Mouse (Mus musculus) Patski (cell line): Measurements from ENCODE around the gene Pax7. TPM values are rescaled to one million over a fixed set of nuclear protein-coding genes. Genes with fewer than 3 reads are reported as not detected.

ENCODE experiments used
- ATAC-seq: fragments of 100-300 bp; one replicate; pipeline ENCODE4 v1.8.0; 2021
- CTCF ChIA-PET: fragments of 350-600 bp; sonication (Branson Sonifier 250); formaldehyde crosslinking; loops from one replicate; lab custom pipeline; 2022; ENCODE audit warnings: inconsistent platforms; lab: Charles Lee
- POLR2A ChIA-PET: fragments of 350-600 bp; sonication (Branson Sonifier 250); formaldehyde crosslinking; loops from one replicate; lab custom pipeline; 2022; ENCODE audit warnings: antibody characterized with exemption, inconsistent platforms; lab: Charles Lee
- DNase-seq: peaks from one replicate; pipeline ENCODE4 v3.0.0-alpha.2; 2011; ENCODE audit warnings: low read depth, low spot score
- H3K27me3 ChIP-seq: fragments of 371-371 bp; one replicate; pipeline ENCODE4 v1.5.1; 2021
- CTCF ChIP-seq: fragments of 100-300 bp; IDR thresholded peaks from one replicate; pipeline ENCODE4 v1.5.1; 2021
- in situ Hi-C: fragments of 300-500 bp; cut with MboI; formaldehyde crosslinking; loops from 3 replicates; pipeline ENCODE4 v1.11.1; 2018; ENCODE audit warnings: low pct_unique_long_range_greater_than_20kb, mixed read lengths
- polyA plus RNA-seq: library from polyadenylated mRNA; unstranded; gene quantifications from one replicate; pipeline ENCODE4 v1.2.3, GENCODE M21; 2021

Gene Pax7
- polyA plus RNA-seq, 1 experiment from 2014 or later: not detected

DNA sequence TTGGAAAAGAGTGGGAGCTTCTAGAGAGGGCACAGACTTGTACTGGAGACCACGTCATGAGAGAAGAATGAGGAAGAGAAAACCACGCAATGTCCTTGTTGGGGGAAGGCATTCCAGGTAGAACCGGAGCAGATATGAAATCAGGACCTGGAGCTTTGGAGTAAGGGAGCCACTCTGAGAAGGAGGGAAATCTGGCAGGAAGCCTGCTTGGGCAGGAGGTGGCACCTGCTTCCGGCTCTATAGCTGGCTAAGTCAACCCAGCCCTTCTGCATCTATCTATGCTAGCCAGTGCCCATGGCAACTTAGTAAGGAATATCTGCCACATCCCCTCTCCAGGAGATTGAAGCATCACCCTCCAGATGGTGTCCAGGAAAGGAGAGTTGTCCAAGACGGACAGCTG is 127.3 kb downstream of the Pax7 start:
- CTCF ChIA-PET: interaction anchor here (0.8 kb wide), 1 partner anchor 10 kb away, joined by 3 read pairs; no protein-coding TSS in a partner anchor
- no peak for DNase-seq
- ATAC-seq: no peak
- in situ Hi-C loops: no loop called here
- no peaks in the 10 kb centered on the region for H3K27me3 ChIP-seq
- no peak for TF ChIP-seq CTCF
- POLR2A ChIA-PET: no interaction called here

GRCm38 (mm10) chr4:139703468-139703867 is 129.9 kb downstream of the Pax7 start:
- in situ Hi-C loops: no loop called here
- no peaks in the 10 kb centered on the region for H3K27me3 ChIP-seq
- DNase-seq (no peak), ATAC-seq (no peak)
- no peak for TF ChIP-seq CTCF
- CTCF ChIA-PET: no interaction called here
- POLR2A ChIA-PET: no interaction called here

DNA sequence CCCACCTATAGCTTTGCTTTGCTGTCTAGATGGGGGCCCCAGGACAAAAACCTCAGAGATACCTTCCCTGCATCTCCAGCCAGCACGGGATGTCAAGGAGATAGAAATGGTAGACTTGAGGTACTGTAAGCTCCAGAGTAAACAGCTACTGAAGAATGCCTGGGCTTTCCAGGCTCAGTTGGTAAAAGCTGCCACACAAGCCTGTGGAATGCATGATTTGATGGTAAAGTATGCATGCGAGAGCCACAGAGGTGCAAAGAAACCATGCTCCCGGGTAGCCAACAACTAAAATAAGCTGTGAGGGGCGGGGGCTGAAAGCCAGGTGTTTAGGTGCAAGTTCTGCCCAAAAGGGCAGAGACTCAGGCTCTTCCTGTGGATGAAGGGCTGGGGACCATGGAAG is 130.4 kb downstream of the Pax7 start:
- ChIA-PET POLR2A (no interaction called here), CTCF (no interaction called here)
- DNase-seq (peak; percentile 62), ATAC-seq (peak; percentile 77)
- in situ Hi-C loops: no loop called here
- TF ChIP-seq CTCF: no peak
- H3K27me3 ChIP-seq: no peaks in the 10 kb centered on the region

DNA sequence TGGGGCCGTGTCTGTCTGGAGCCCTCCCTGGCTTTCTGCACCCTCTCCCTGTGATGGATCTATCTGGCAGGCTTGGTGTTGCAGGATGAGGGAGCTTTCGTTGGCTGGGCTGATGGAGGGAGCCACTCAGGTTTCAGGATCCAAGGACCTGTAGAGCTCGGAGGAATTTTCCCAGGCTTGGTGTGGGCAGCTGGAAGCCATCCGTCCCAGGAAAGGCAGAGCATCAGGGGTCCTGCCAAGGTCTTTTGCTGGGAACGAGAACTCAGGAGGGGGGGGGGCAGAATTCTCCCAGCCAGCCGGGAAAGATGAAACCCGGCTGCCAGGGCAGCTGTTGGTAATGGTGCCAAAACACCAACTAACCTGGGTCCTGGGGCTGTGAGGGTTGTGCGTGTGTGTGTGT is 134.7 kb downstream of the Pax7 start:
- ATAC-seq (no peak), DNase-seq (no peak)
- ChIA-PET POLR2A (no interaction called here), CTCF (interaction anchor here (1.5 to 1.9 kb wide), 2 partner anchors 13 to 14 kb away, joined by 3 to 5 read pairs; no protein-coding TSS in a partner anchor)
- in situ Hi-C loops: loop anchor here (10.0 kb wide), 1 partner anchor 56 kb away; no protein-coding TSS in a partner anchor
- H3K27me3 ChIP-seq: no peaks in the 10 kb centered on the region
- TF ChIP-seq CTCF: no peak

DNA sequence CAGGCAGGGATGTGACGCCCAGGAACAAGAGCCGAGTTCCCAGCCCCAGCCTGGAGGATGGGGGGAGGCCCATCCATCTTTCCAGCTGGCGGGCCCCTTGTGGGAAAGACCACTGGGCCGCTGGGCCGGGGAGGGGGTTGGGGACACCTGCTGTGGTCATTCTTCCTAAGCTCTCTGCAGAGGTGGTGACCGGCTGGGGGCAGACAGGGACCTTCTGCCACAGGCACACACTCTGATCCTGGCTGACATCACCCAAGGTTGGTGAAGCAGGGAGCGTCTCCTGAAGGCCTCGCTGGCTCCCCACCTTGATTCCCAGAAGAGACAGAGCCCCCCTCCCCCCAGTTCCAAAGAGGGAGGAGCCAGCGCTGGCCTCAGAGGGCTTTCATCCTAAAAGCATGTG is 135.6 kb downstream of the Pax7 start:
- TF ChIP-seq CTCF: no peak
- DNase-seq (no peak), ATAC-seq (no peak)
- CTCF ChIA-PET: interaction anchor here (1.9 kb wide), 1 partner anchor 14 kb away, joined by 5 read pairs; no protein-coding TSS in a partner anchor
- POLR2A ChIA-PET: no interaction called here
- in situ Hi-C loops: loop anchor here (10.0 kb wide), 1 partner anchor 57 kb away; no protein-coding TSS in a partner anchor
- no peaks in the 10 kb centered on the region for H3K27me3 ChIP-seq

DNA sequence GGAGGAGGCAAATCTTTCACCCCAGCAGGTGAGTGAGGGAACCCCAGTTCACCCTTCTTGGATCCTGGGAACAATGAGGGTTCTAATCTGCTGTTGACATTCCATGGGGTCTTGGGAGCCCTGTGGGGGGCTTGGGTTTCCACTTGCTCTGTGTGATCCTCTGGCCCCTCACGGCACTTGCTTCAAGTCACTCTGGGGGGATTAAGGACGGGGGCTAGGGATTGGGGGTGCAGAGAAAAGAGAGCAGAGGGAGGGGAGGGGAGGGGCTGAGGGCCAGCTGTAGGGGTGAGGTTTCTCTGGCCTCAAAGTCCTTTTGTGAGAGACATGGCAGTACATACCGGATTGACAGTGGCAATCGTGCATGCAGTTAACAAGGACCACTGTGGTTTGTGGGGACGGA is 140.0 kb downstream of the Pax7 start:
- ChIA-PET POLR2A (no interaction called here), CTCF (no interaction called here)
- no peak for TF ChIP-seq CTCF
- no peak for ATAC-seq
- no peak for DNase-seq
- no peaks in the 10 kb centered on the region for H3K27me3 ChIP-seq
- in situ Hi-C loops: loop anchor here (10.0 kb wide), 1 partner anchor 61 kb away; no protein-coding TSS in a partner anchor

DNA sequence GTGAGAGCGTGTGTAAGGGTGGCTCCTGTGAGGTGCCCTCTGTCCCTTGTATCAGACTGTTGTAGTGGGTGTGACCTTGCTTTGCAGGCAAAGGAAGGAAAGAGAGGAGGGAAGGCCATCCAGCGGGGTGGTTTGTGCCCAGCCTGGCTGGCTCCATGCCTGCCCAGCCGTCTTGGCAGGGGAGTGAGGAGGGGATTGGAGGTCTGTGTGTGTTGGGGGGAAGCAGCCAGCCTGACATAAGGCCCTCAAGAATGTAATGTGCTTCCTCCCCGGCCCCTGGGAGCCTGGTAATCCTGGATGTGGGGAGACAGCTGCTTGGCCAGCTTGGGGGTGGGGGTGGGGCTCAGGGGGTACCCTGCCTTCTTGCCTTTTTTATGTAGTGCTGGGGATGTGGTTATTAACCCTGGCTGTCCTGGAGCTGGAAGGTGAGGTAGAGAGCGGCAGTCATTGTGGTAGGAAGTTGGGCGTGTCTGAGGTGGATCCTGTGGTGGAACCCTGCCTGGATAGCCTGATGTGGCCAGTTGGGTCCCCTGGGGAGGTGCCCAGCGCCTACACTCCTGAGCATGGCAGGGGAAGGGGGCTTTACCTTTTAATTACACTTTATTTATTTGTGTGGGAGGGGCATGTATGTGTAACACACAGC is 143.6 kb downstream of the Pax7 start:
- H3K27me3 ChIP-seq: no peaks in the 10 kb centered on the region
- in situ Hi-C loops: loop anchor here (10.0 kb wide), 1 partner anchor 65 kb away; no protein-coding TSS in a partner anchor
- DNase-seq: no peak
- ChIA-PET POLR2A (no interaction called here), CTCF (no interaction called here)
- ATAC-seq: no peak
- no peak for TF ChIP-seq CTCF

- ATAC-seq: no peak
- ChIA-PET POLR2A (no interaction called here), CTCF (no interaction called here)
- in situ Hi-C loops: no loop called here
- DNase-seq: no peak
- no peaks in the 10 kb centered on the region for H3K27me3 ChIP-seq
- no peak for TF ChIP-seq CTCF
Measured at GRCm38 (mm10) chr4:139688058-139688457, 145.3 kb downstream of the Pax7 start.

Other genes starting within 250 kb of the Pax7 start
- gene Gm21969, start 230.3 kb downstream of the Pax7 start, polyA plus RNA-seq: not detected
- gene Aldh4a1, start 210.7 kb downstream of the Pax7 start, polyA plus RNA-seq: 34.4 TPM
- 0.03 TPM for gene Tas1r2, start 180.0 kb downstream of the Pax7 start, polyA plus RNA-seq
- gene Klhdc7a, start 134.5 kb upstream of the Pax7 start, polyA plus RNA-seq: 7.7 TPM